Mouse (Mus musculus): ENCODE measurements at regions not wholly inside any gene's neighbourhood (a gene's known extent, or its start where the extent isn't known, plus 50 kb on each side); places are given as distances from the start of the nearest gene placed in this dataset.

- no peak for DNase-seq (ENCODE audit: low spot score)
- no peak overlapping the region for H3K27ac ChIP-seq
- peaks cover 5% of the 10 kb centered on the region; the same call in 1 of the 2 replicates for H3K4me1 ChIP-seq (replicated peaks)
- no peaks in the 10 kb centered on the region for H3K9me3 ChIP-seq
- H3K36me3 ChIP-seq: no peaks in the 10 kb centered on the region
- H3K4me3 ChIP-seq: no peak overlapping the region
- WGBS: 82% methylated on average over 4 of the region's 4 CpGs
- H3K27me3 ChIP-seq (ENCODE audit: insufficient read depth, poor library complexity, severe bottlenecking): no peaks in the 10 kb centered on the region
Measured at GRCm38 (mm10) chr1:77233010-77233409, 281.9 kb downstream of the Epha4 start.

- no peaks in the 10 kb centered on the region for H3K36me3 ChIP-seq
- 46% methylated on average over 2 of the region's 2 CpGs for WGBS
- no peaks in the 10 kb centered on the region for H3K9me3 ChIP-seq
- no peak overlapping the region for H3K27ac ChIP-seq
- no peak overlapping the region for H3K4me3 ChIP-seq
- no peak for DNase-seq (ENCODE audit: low spot score)
- no peaks in the 10 kb centered on the region for H3K27me3 ChIP-seq (ENCODE audit: insufficient read depth, poor library complexity, severe bottlenecking)
- no peaks in the 10 kb centered on the region for H3K4me1 ChIP-seq (replicated peaks)
Measured at GRCm38 (mm10) chr1:77244642-77245041, 270.2 kb downstream of the Epha4 start.

GRCm38 (mm10) chr1:77246047-77246446, 268.8 kb downstream of the Epha4 start:
- Histone ChIP-seq H3K4me3 (no peak overlapping the region), H3K27ac (no peak overlapping the region), H3K27me3 (ENCODE audit: insufficient read depth, poor library complexity, severe bottlenecking) (no peaks in the 10 kb centered on the region), H3K36me3 (no peaks in the 10 kb centered on the region), H3K9me3 (no peaks in the 10 kb centered on the region), H3K4me1 (replicated peaks) (no peaks in the 10 kb centered on the region)
- WGBS: 63% methylated on average over 3 of the region's 3 CpGs
- no peak for DNase-seq (ENCODE audit: low spot score)

- H3K27me3 ChIP-seq (ENCODE audit: insufficient read depth, poor library complexity, severe bottlenecking): 0 out of 2 replicates have a peak, but pooled peaks cover 6% of the 10 kb centered on the region
- 0 out of 2 replicates have a peak, but pooled peaks cover 8% of the 10 kb centered on the region for H3K4me1 ChIP-seq (replicated peaks)
- H3K27ac ChIP-seq: no peak overlapping the region
- no peaks in the 10 kb centered on the region for H3K9me3 ChIP-seq
- H3K36me3 ChIP-seq: no peaks in the 10 kb centered on the region
- no peak for DNase-seq (ENCODE audit: low spot score)
- 76% methylated on average over 6 of the region's 6 CpGs for WGBS
- H3K4me3 ChIP-seq: no peak overlapping the region
Measured at GRCm38 (mm10) chr1:77254276-77254675, 260.6 kb downstream of the Epha4 start.

GRCm38 (mm10) chr1:77256115-77256842, 258.6 kb downstream of the Epha4 start:
- Histone ChIP-seq H3K27me3 (ENCODE audit: insufficient read depth, poor library complexity, severe bottlenecking) (0 out of 2 replicates have a peak, but pooled peaks cover 6% of the 10 kb centered on the region), H3K4me1 (replicated peaks) (0 out of 2 replicates have a peak, but pooled peaks cover 10% of the 10 kb centered on the region), H3K4me3 (no peak overlapping the region), H3K36me3 (no peaks in the 10 kb centered on the region), H3K27ac (no peak overlapping the region), H3K9me3 (no peaks in the 10 kb centered on the region)
- 76% methylated on average over 14 of the region's 14 CpGs for WGBS
- DNase-seq (ENCODE audit: low spot score): no peak

GRCm38 (mm10) chr1:77258730-77259310, 256.1 kb downstream of the Epha4 start:
- WGBS: 63% methylated on average over 7 of the region's 7 CpGs
- no peaks in the 10 kb centered on the region for H3K9me3 ChIP-seq
- H3K27me3 ChIP-seq (ENCODE audit: insufficient read depth, poor library complexity, severe bottlenecking): 0 out of 2 replicates have a peak, but pooled peaks cover 6% of the 10 kb centered on the region
- 0 out of 2 replicates have a peak, but pooled peaks cover 10% of the 10 kb centered on the region for H3K4me1 ChIP-seq (replicated peaks)
- no peaks in the 10 kb centered on the region for H3K36me3 ChIP-seq
- DNase-seq (ENCODE audit: low spot score): no peak
- no peak overlapping the region for H3K27ac ChIP-seq
- no peak overlapping the region for H3K4me3 ChIP-seq

GRCm38 (mm10) chr1:77259789-77260188, 255.1 kb downstream of the Epha4 start:
- no peak overlapping the region for H3K4me3 ChIP-seq
- no peaks in the 10 kb centered on the region for H3K36me3 ChIP-seq
- no peaks in the 10 kb centered on the region for H3K9me3 ChIP-seq
- 67% methylated on average over 11 of the region's 11 CpGs for WGBS
- no peak for DNase-seq (ENCODE audit: low spot score)
- H3K27ac ChIP-seq: no peak overlapping the region
- H3K4me1 ChIP-seq (replicated peaks): 0 out of 2 replicates have a peak, but pooled peaks cover 10% of the 10 kb centered on the region
- H3K27me3 ChIP-seq (ENCODE audit: insufficient read depth, poor library complexity, severe bottlenecking): 0 out of 2 replicates have a peak, but pooled peaks cover 6% of the 10 kb centered on the region

GRCm38 (mm10) chr1:77261678-77262077, 253.2 kb downstream of the Epha4 start:
- H3K36me3 ChIP-seq: no peaks in the 10 kb centered on the region
- 91% methylated on average over 4 of the region's 4 CpGs for WGBS

GRCm38 (mm10) chr1:77265677-77266076, 249.2 kb downstream of the Epha4 start:
- H3K4me1 ChIP-seq (replicated peaks): no peaks in the 10 kb centered on the region
- no peaks in the 10 kb centered on the region for H3K9me3 ChIP-seq
- no peak overlapping the region for H3K4me3 ChIP-seq
- H3K36me3 ChIP-seq: no peaks in the 10 kb centered on the region
- no peaks in the 10 kb centered on the region for H3K27me3 ChIP-seq (ENCODE audit: insufficient read depth, poor library complexity, severe bottlenecking)
- H3K27ac ChIP-seq: no peak overlapping the region
- WGBS: 76% methylated on average over 8 of the region's 8 CpGs
- no peak for DNase-seq (ENCODE audit: low spot score)

More at GRCm38 (mm10) chr1:77261678-77262077, 253.2 kb downstream of the Epha4 start:
- Histone ChIP-seq H3K27ac (no peak overlapping the region), H3K9me3 (no peaks in the 10 kb centered on the region), H3K4me1 (replicated peaks) (0 out of 2 replicates have a peak, but pooled peaks cover 10% of the 10 kb centered on the region), H3K4me3 (no peak overlapping the region), H3K27me3 (ENCODE audit: insufficient read depth, poor library complexity, severe bottlenecking) (0 out of 2 replicates have a peak, but pooled peaks cover 6% of the 10 kb centered on the region)
- DNase-seq (ENCODE audit: low spot score): no peak

- H3K27ac ChIP-seq: no peak overlapping the region
- DNase-seq (ENCODE audit: low spot score): no peak
- H3K36me3 ChIP-seq: no peaks in the 10 kb centered on the region
- no peaks in the 10 kb centered on the region for H3K4me1 ChIP-seq (replicated peaks)
- 86% methylated on average over 4 of the region's 4 CpGs for WGBS
- no peaks in the 10 kb centered on the region for H3K27me3 ChIP-seq (ENCODE audit: insufficient read depth, poor library complexity, severe bottlenecking)
- no peak overlapping the region for H3K4me3 ChIP-seq
- no peaks in the 10 kb centered on the region for H3K9me3 ChIP-seq
Measured at GRCm38 (mm10) chr1:77267311-77268003, 247.4 kb downstream of the Epha4 start.

GRCm38 (mm10) chr1:77275297-77275696, 239.6 kb downstream of the Epha4 start:
- WGBS: 85% methylated on average over 9 of the region's 9 CpGs
- Histone ChIP-seq H3K27ac (no peak overlapping the region), H3K9me3 (no peaks in the 10 kb centered on the region), H3K4me1 (replicated peaks) (no peaks in the 10 kb centered on the region), H3K4me3 (no peak overlapping the region), H3K27me3 (ENCODE audit: insufficient read depth, poor library complexity, severe bottlenecking) (no peaks in the 10 kb centered on the region), H3K36me3 (no peaks in the 10 kb centered on the region)
- DNase-seq (ENCODE audit: low spot score): no peak

- H3K27ac ChIP-seq: no peak overlapping the region
- DNase-seq (ENCODE audit: low spot score): no peak
- 76% methylated on average over 7 of the region's 7 CpGs for WGBS
Measured at GRCm38 (mm10) chr1:77279566-77279965, 235.3 kb downstream of the Epha4 start.

More at GRCm38 (mm10) chr1:77279566-77279965, 235.3 kb downstream of the Epha4 start:
- H3K4me3 ChIP-seq: no peak overlapping the region
- no peaks in the 10 kb centered on the region for H3K9me3 ChIP-seq
- H3K36me3 ChIP-seq: no peaks in the 10 kb centered on the region
- no peaks in the 10 kb centered on the region for H3K27me3 ChIP-seq (ENCODE audit: insufficient read depth, poor library complexity, severe bottlenecking)
- H3K4me1 ChIP-seq (replicated peaks): no peaks in the 10 kb centered on the region
